Mouse (Mus musculus) liver, adult (tissue): ENCODE results near the gene Ano4.

Experiments
- GATA4 ChIP-seq: IDR thresholded peaks from 2 replicates; pipeline ENCODE4 v1.6.1; 2014; ENCODE audit warnings: mild to moderate bottlenecking, low read length; ENCODE audit not compliant: insufficient replicate concordance

Gene Ano4

GRCm38 (mm10) chr10:89110917-89111316 is 233.6 kb downstream of the Ano4 start:
- no peak for TF ChIP-seq GATA4

- TF ChIP-seq GATA4 = no peak
These were observed 241.0 kb downstream of the Ano4 start for GRCm38 (mm10) chr10:89103594-89103993.

- TF ChIP-seq GATA4 = no peak
These were observed 242.5 kb downstream of the Ano4 start for GRCm38 (mm10) chr10:89102025-89102424.

GRCm38 (mm10) chr10:89098183-89098582 is 246.4 kb downstream of the Ano4 start:
- TF ChIP-seq GATA4 = no peak

- TF ChIP-seq GATA4 = no peak
These were observed 252.1 kb downstream of the Ano4 start for GRCm38 (mm10) chr10:89092350-89093040.

- no peak for TF ChIP-seq GATA4
These were observed 267.1 kb downstream of the Ano4 start for GRCm38 (mm10) chr10:89077447-89077846.

- no peak for TF ChIP-seq GATA4
These were observed 288.7 kb downstream of the Ano4 start for GRCm38 (mm10) chr10:89055891-89056290.

GRCm38 (mm10) chr10:89044166-89044565 is 300.4 kb downstream of the Ano4 start:
- TF ChIP-seq GATA4 = no peak

GRCm38 (mm10) chr10:89018926-89019325 is 325.6 kb downstream of the Ano4 start:
- no peak for TF ChIP-seq GATA4

GRCm38 (mm10) chr10:89008303-89008702 is 336.3 kb downstream of the Ano4 start:
- TF ChIP-seq GATA4 = no peak

- no peak for TF ChIP-seq GATA4
These were observed 340.0 kb downstream of the Ano4 start for GRCm38 (mm10) chr10:89004518-89004917.

GRCm38 (mm10) chr10:88986925-88987324 is 357.6 kb downstream of the Ano4 start:
- TF ChIP-seq GATA4 = no peak

GRCm38 (mm10) chr10:88983444-88983843 is 361.1 kb downstream of the Ano4 start:
- no peak for TF ChIP-seq GATA4

GRCm38 (mm10) chr10:88979451-88979850 is 365.1 kb downstream of the Ano4 start:
- no peak for TF ChIP-seq GATA4

- TF ChIP-seq GATA4 = no peak
These were observed 365.6 kb downstream of the Ano4 start for GRCm38 (mm10) chr10:88978932-88979331.

- TF ChIP-seq GATA4 = no peak
These were observed 373.4 kb downstream of the Ano4 start for GRCm38 (mm10) chr10:88970951-88971725.
